Mouse (Mus musculus) megakaryocyte, embryonic 14.5 days (primary cell): ENCODE data around the gene Tmem163.

ENCODE experiments used
- FLI1 ChIP-seq: IDR thresholded peaks from 2 replicates; pipeline ENCODE4 v1.6.1; 2012; ENCODE audit warnings: low read length, inconsistent platforms, mixed read lengths
- GATA1 ChIP-seq: IDR thresholded peaks from 3 replicates; pipeline ENCODE4 v1.6.1; 2012; ENCODE audit warnings: mixed read lengths, low read length, inconsistent platforms, borderline replicate concordance

DNA sequence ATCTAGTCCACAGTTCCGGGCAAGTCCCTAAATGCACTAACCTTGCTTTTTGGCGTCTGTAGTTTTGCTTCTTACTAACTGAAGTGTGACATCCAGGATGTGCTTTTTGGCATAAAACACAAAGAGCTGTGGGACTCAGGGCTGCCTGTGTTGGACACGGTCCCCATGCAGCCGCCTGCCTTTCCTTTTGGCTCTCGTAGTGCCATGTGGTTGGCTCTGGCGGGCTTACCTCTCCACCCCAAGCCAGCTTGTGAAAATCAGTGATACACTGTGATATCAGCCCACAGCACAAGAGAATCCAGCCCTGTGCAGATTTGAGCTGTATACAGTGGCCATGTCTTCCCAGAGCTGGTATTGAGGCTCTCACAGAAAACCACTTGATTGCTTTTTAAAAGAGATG is 60.3 kb downstream of the Tmem163 start:
- no peak for TF ChIP-seq GATA1
- no peak for TF ChIP-seq FLI1
